Mouse (Mus musculus): ENCODE results near the gene Gipc2.

GRCm38 (mm10) chr3:152168007-152168406, 2.0 kb upstream of the Gipc2 start:
- no peak for TF ChIP-seq POLR2A (IDR thresholded peaks at IDR 0.05; ENCODE audit: low read depth, low read length)
- no peak for TF ChIP-seq CTCF (IDR thresholded peaks at IDR 0.05; ENCODE audit: extremely low read depth, insufficient read depth, insufficient read length, insufficient replicate concordance)

Data from spleen, adult 2 months (tissue).